Mouse (Mus musculus) megakaryocyte, embryonic 14.5 days (primary cell): Measurements from ENCODE around the gene Cftr. TPM values are rescaled to one million over a fixed set of nuclear protein-coding genes. Genes with fewer than 3 reads are reported as not detected.
A peak's percentile ranks its signal among the peaks of the same experiment; 100 is the strongest.

Experiments used
- H3K27me3 ChIP-seq: replicated peaks from 2 replicates; pipeline ENCODE3; 2012; ENCODE audit warnings: inconsistent platforms
- H3K36me3 ChIP-seq: replicated peaks from 2 replicates; pipeline ENCODE3; 2012; ENCODE audit warnings: low read length, inconsistent platforms, mixed read lengths
- H3K4me1 ChIP-seq: 2 replicates; pipeline ENCODE4 v1.6.1; 2012; ENCODE audit warnings: inconsistent platforms
- H3K4me3 ChIP-seq: replicated peaks from 2 replicates; pipeline ENCODE3; 2012; ENCODE audit warnings: moderate library complexity, mild to moderate bottlenecking, inconsistent platforms
- H3K9me3 ChIP-seq: 2 replicates; pipeline ENCODE4 v1.6.1; 2012; ENCODE audit warnings: inconsistent platforms
- FLI1 ChIP-seq: IDR thresholded peaks from 2 replicates; pipeline ENCODE4 v1.6.1; 2012; ENCODE audit warnings: low read length, inconsistent platforms, mixed read lengths
- GATA1 ChIP-seq: IDR thresholded peaks from 3 replicates; pipeline ENCODE4 v1.6.1; 2012; ENCODE audit warnings: mixed read lengths, low read length, inconsistent platforms, borderline replicate concordance
- polyA plus RNA-seq: library from polyadenylated mRNA; stranded (reverse); fragments of >175 nt; gene quantifications from 2 replicates; pipeline ENCODE4 v1.2.3, GENCODE M21; 2012; ENCODE audit warnings: low replicate concordance; ENCODE audit not compliant: insufficient read depth

The Cftr gene
- polyA plus RNA-seq = not detected in 2 replicates

GRCm38 (mm10) chr6:18170311-18170922, at the start of gene Cftr:
Cftr (plus strand) TSS chr6:18170687.
- Histone ChIP-seq H3K4me1 (peaks cover 5% of the 10 kb centered on the region; the same call in 1 of the 2 replicates), H3K36me3 (no peaks in the 10 kb centered on the region), H3K9me3 (no peaks in the 10 kb centered on the region), H3K4me3 (peak within 1 kb of the TSS; percentile 88), H3K27me3 (peaks cover 16% of the 10 kb centered on the region)
- TF ChIP-seq FLI1 (no peak), GATA1 (no peak)

DNA sequence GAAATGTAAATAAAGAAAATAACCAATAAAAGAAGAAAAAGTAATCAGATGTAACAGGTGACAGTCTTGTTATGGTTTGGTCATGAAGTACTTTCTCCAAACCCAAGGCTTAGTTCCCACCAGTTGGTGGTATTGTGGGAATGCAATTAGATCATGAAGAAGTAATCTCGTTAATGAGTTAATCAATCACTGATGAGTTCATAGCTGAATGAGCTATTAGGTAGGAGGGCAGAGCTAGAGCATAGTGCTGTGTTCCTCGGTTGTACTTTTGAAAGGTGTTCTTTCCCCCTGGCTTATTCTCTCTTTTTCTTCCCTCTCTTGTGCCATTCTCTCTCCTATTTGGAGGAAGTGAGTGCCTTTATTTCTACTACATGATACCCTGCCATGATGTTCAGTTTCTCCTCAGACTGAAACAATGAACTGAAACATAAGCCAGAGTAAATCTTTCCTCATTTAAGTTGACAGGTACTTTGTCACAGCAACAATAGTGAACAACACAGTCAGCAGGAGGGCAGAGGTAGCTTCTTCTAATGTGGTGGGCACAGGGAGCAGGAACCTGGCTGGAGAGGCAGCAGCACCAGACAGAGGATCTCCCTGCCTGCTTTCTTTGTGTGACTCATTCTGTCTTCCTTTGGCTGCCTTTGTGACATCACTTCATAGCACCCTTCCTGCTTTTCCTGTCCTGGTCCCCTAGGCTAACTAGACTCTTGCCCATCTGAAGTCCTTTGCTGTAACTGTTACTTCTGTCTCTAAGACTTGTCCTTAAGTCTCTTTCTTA, 43.1 kb upstream of the Cftr start:
- TF ChIP-seq FLI1 (no peak), GATA1 (no peak)
- H3K4me3 ChIP-seq = no peak overlapping the region
- H3K27me3 ChIP-seq = no peaks in the 10 kb centered on the region
- H3K4me1 ChIP-seq = no peaks in the 10 kb centered on the region
- no peaks in the 10 kb centered on the region for H3K36me3 ChIP-seq
- H3K9me3 ChIP-seq = no peaks in the 10 kb centered on the region

DNA sequence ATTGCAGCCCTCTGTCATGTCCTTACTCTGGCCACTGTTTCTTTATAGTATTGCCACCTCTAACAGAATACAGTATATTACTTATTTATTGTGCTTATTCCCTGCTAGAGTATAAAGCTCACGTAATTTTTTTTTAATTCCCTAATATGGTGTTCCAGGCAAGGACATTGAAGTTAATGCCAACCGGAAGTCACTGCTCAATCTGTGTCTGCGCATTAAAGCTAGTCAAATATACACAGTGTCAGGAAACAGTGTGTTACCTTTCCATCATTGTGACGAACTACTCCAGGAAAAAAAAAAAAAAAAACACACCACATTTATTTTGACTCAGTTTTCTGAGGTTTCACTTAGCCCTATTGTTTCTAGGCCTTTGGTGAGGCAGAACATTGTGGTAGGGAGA, 42.4 kb upstream of the Cftr start:
- no peaks in the 10 kb centered on the region for H3K4me1 ChIP-seq
- H3K27me3 ChIP-seq = no peaks in the 10 kb centered on the region
- no peaks in the 10 kb centered on the region for H3K9me3 ChIP-seq
- TF ChIP-seq FLI1 (no peak), GATA1 (no peak)
- no peak overlapping the region for H3K4me3 ChIP-seq
- H3K36me3 ChIP-seq = no peaks in the 10 kb centered on the region

- Histone ChIP-seq H3K27me3 (no peaks in the 10 kb centered on the region), H3K4me1 (no peaks in the 10 kb centered on the region), H3K36me3 (no peaks in the 10 kb centered on the region), H3K9me3 (no peaks in the 10 kb centered on the region), H3K4me3 (no peak overlapping the region)
- TF ChIP-seq GATA1 (no peak), FLI1 (no peak)
Measured at GRCm38 (mm10) chr6:18135246-18135645, 35.2 kb upstream of the Cftr start.

DNA sequence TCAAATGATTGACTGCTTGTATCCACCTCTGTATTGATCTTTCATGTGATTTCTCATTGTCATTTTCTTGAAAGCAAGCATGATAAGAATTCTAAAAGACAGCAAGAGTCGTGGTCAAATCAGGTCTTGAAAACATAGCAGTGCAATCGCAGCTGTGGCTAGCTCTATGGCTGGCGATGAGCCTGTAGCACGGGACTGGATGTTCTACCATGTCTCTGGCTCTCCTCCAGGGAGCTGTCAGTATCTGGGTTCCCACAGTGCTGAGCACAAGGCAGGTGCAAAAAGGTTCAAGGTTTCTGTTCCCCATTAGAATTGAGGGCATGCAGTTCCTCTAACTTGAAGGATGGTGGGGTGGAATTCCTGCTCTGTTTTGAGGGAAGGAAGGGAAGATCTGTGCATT, 17.5 kb upstream of the Cftr start:
- H3K4me1 ChIP-seq = no peaks in the 10 kb centered on the region
- H3K9me3 ChIP-seq = no peaks in the 10 kb centered on the region
- H3K36me3 ChIP-seq = no peaks in the 10 kb centered on the region
- no peak for TF ChIP-seq GATA1
- no peak for TF ChIP-seq FLI1
- H3K27me3 ChIP-seq = no peaks in the 10 kb centered on the region
- H3K4me3 ChIP-seq = no peak overlapping the region

DNA sequence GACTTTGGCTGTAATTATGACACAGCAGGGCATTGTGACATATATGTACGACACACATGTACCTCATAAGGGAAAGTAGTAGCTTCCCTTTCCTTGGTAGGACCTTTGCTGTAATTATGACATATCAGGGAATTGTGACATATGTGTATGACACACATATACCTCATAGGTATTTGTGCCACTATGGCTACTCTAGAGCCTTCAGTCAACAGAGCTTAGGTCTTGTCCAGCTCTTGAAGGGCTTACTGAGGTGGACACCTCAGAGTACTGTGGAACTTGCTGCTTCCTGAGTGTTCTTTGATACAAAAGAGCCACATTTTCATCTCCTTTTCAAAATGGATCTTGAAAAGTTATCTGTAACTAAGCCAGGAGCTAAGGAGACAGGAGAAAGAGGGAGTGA, 869 bp upstream of the Cftr start:
- no peak for TF ChIP-seq FLI1
- TF ChIP-seq GATA1 = no peak
- H3K9me3 ChIP-seq = no peaks in the 10 kb centered on the region
- peaks cover 5% of the 10 kb centered on the region; the same call in 1 of the 2 replicates for H3K4me1 ChIP-seq
- peaks cover 16% of the 10 kb centered on the region for H3K27me3 ChIP-seq
- no peak overlapping the region for H3K4me3 ChIP-seq
- H3K36me3 ChIP-seq = no peaks in the 10 kb centered on the region

DNA sequence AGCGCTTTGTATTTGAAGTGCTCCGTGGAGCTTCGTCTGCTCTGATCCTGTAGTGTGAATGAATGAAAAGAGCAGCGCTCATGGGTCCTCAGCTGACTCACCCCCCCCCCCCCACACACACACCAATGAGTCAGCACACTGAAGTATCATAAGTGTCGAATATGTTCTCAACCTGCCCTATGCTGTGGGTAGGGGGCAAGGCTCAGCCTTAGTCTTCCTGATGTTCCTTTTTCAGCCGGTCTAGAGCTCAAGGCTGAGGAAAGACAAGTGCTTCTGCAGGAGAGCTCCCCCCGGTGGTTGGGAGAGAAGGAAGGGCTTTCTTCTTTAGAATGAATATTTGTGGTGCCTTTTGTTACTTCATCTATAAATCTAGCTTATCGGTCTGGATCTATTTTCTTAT, 1.1 kb downstream of the Cftr start:
- TF ChIP-seq FLI1 = no peak
- no peak for TF ChIP-seq GATA1
- Histone ChIP-seq H3K4me1 (peaks cover 5% of the 10 kb centered on the region; the same call in 1 of the 2 replicates), H3K4me3 (peak overlapping the region; percentile 70), H3K9me3 (no peaks in the 10 kb centered on the region), H3K36me3 (no peaks in the 10 kb centered on the region), H3K27me3 (peaks cover 16% of the 10 kb centered on the region)

GRCm38 (mm10) chr6:18177509-18177908, 7.0 kb downstream of the Cftr start:
- Histone ChIP-seq H3K4me3 (no peak overlapping the region), H3K36me3 (no peaks in the 10 kb centered on the region), H3K9me3 (no peaks in the 10 kb centered on the region), H3K4me1 (no peaks in the 10 kb centered on the region), H3K27me3 (no peaks in the 10 kb centered on the region)
- TF ChIP-seq GATA1 (no peak), FLI1 (no peak)

- H3K9me3 ChIP-seq = no peaks in the 10 kb centered on the region
- no peaks in the 10 kb centered on the region for H3K36me3 ChIP-seq
- H3K4me1 ChIP-seq = no peaks in the 10 kb centered on the region
- TF ChIP-seq FLI1 (no peak), GATA1 (no peak)
- H3K4me3 ChIP-seq = no peak overlapping the region
- no peaks in the 10 kb centered on the region for H3K27me3 ChIP-seq
Measured at GRCm38 (mm10) chr6:18180665-18181064, 10.2 kb downstream of the Cftr start.

DNA sequence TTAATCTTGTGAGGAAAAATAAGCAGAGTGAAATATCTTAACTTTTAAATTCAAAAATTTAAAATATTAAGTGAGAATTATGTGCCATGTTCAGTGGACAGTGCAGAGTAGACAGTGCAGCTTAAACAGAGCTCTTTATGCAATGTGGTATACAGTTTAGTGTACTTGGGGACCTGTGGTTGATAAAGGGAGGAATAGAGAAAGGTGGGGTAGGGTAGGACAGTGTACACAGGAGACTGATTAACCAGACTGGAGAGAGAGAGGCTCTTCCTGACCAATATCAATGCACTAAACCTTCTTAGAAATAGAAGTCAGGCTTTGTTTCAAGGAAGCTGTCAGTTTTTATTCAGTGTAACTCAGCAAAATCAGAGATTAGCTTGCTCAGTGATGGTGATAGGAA, 12.4 kb downstream of the Cftr start:
- no peak overlapping the region for H3K4me3 ChIP-seq
- no peaks in the 10 kb centered on the region for H3K36me3 ChIP-seq

More for the DNA sequence above, 12.4 kb downstream of the Cftr start:
- no peaks in the 10 kb centered on the region for H3K9me3 ChIP-seq
- no peak for TF ChIP-seq GATA1
- no peak for TF ChIP-seq FLI1
- no peaks in the 10 kb centered on the region for H3K27me3 ChIP-seq
- H3K4me1 ChIP-seq = no peaks in the 10 kb centered on the region
